Mouse (Mus musculus) MEL (cell line): ENCODE measurements around the gene Vcam1. TPM values are rescaled to one million over a fixed set of nuclear protein-coding genes. Genes with fewer than 3 reads are reported as not detected.

Experiments
- DNase-seq: peaks from one replicate; pipeline ENCODE4 v3.0.0; 2011; ENCODE audit warnings: low read depth, low spot score
- H3K27ac ChIP-seq: 2 replicates; pipeline ENCODE4 v1.5.1; 2012; ENCODE audit warnings: low read depth, mild to moderate bottlenecking, control low read depth, low read length, moderate library complexity; ENCODE audit not compliant: control insufficient read depth
- H3K27me3 ChIP-seq, 2 experiments: fragments of 150-350 bp in 1 of 2; sonication (generic) in 1 of 2; 2 replicates each; pipeline ENCODE4 v1.6.1; 2012; ENCODE audit warnings: low read length in 2 of 2, mild to moderate bottlenecking in 2 of 2, improper control_type of control experiment in 1 of 2, moderate library complexity in 1 of 2; ENCODE audit not compliant: insufficient read depth in 2 of 2, control insufficient read depth in 1 of 2
- H3K36me3 ChIP-seq, 2 experiments: 2 replicates each; pipeline ENCODE4 v1.6.1; 2012 to 2014; ENCODE audit warnings: low read length in 2 of 2, improper control_type of control experiment in 1 of 2, inconsistent platforms in 1 of 2, mild to moderate bottlenecking in 1 of 2; ENCODE audit not compliant: insufficient read depth in 2 of 2, control insufficient read depth in 1 of 2
- H3K4me1 ChIP-seq, 2 experiments: fragments of 150-350 bp in 1 of 2; sonication (generic) in 1 of 2; 2 replicates each; pipeline ENCODE4 v1.6.1; 2012; ENCODE audit warnings: low read length in 2 of 2, improper control_type of control experiment in 1 of 2, mild to moderate bottlenecking in 1 of 2; ENCODE audit not compliant: insufficient read depth in 2 of 2, control insufficient read depth in 1 of 2
- H3K4me3 ChIP-seq, 2 experiments: fragments of 150-350 bp in 1 of 2; sonication (generic) in 1 of 2; 2 replicates each; pipeline ENCODE4 v1.5.1; 2012; ENCODE audit warnings: low read depth in 2 of 2, low read length in 2 of 2, mild to moderate bottlenecking in 2 of 2, moderate library complexity in 2 of 2, control low read depth in 1 of 2, improper control_type of control experiment in 1 of 2; ENCODE audit not compliant: control insufficient read depth in 1 of 2, insufficient read depth in 1 of 2
- H3K79me2 ChIP-seq: 2 replicates; pipeline ENCODE4 v1.6.1; 2012; ENCODE audit warnings: mild to moderate bottlenecking, low read length, moderate library complexity; ENCODE audit not compliant: control insufficient read depth, poor library complexity, insufficient read depth
- H3K9ac ChIP-seq: 2 replicates; pipeline ENCODE4 v1.6.1; 2012; ENCODE audit warnings: low read depth, mild to moderate bottlenecking, control low read depth, low read length, moderate library complexity; ENCODE audit not compliant: control insufficient read depth, poor library complexity, severe bottlenecking
- H3K9me3 ChIP-seq: fragments of 150-350 bp; sonication (generic); replicated peaks from 2 replicates; pipeline ENCODE4 v1.6.1; 2012; ENCODE audit warnings: mild to moderate bottlenecking, low read length, improper control_type of control experiment, moderate library complexity; ENCODE audit not compliant: insufficient read depth
- BHLHE40 ChIP-seq: IDR thresholded peaks from 2 replicates; pipeline ENCODE4 v1.6.1; 2012; ENCODE audit warnings: low read depth, mild to moderate bottlenecking, inconsistent platforms, low read length, improper control_type of control experiment, borderline replicate concordance
- CHD2 ChIP-seq: IDR thresholded peaks from 2 replicates; pipeline ENCODE4 v1.6.1; 2011; ENCODE audit warnings: low read length, improper control_type of control experiment
- CTCF ChIP-seq, 3 experiments: IDR thresholded peaks in 2 of 3; conservative IDR thresholded peaks in 1 of 3; 2 replicates each; pipeline ENCODE4 v1.5.1; 2011 to 2012; ENCODE audit warnings: low read length in 3 of 3, low read depth in 2 of 3, mild to moderate bottlenecking in 2 of 3, improper control_type of control experiment in 1 of 3, inconsistent platforms in 1 of 3, mixed read lengths in 1 of 3, moderate library complexity in 1 of 3; ENCODE audit not compliant: control insufficient read depth in 1 of 3, insufficient read depth in 1 of 3, poor library complexity in 1 of 3, severe bottlenecking in 1 of 3
- E2F4 ChIP-seq: IDR thresholded peaks from 2 replicates; pipeline ENCODE4 v1.6.1; 2011; ENCODE audit warnings: low read depth, low read length, improper control_type of control experiment, borderline replicate concordance
- GABPA ChIP-seq: IDR thresholded peaks from 2 replicates; pipeline ENCODE4 v1.6.1; 2012; ENCODE audit warnings: low read depth, mild to moderate bottlenecking, inconsistent platforms, low read length, improper control_type of control experiment, moderate library complexity
- GATA1 ChIP-seq: IDR thresholded peaks from 2 replicates; pipeline ENCODE4 v1.6.1; 2011; ENCODE audit warnings: low read depth, low read length, improper control_type of control experiment
- MYB ChIP-seq: IDR thresholded peaks from 2 replicates; pipeline ENCODE4 v1.6.1; 2011; ENCODE audit warnings: mild to moderate bottlenecking, low read depth, low read length, improper control_type of control experiment
- NRF1 ChIP-seq: IDR thresholded peaks from 2 replicates; pipeline ENCODE4 v1.6.1; 2014; ENCODE audit warnings: low read depth, mild to moderate bottlenecking, inconsistent platforms, low read length, improper control_type of control experiment, moderate library complexity; ENCODE audit not compliant: poor library complexity, insufficient read depth, severe bottlenecking
- RAD21 ChIP-seq: IDR thresholded peaks from 2 replicates; pipeline ENCODE4 v1.6.1; 2011; ENCODE audit warnings: mild to moderate bottlenecking, low read depth, low read length, improper control_type of control experiment
- TBP ChIP-seq: IDR thresholded peaks from 2 replicates; pipeline ENCODE4 v1.8.0; 2011; ENCODE audit warnings: low read depth, low read length, improper control_type of control experiment
- USF2 ChIP-seq, 2 experiments: IDR thresholded peaks; 2 replicates each; pipeline ENCODE4 v1.6.1; 2011 to 2012; ENCODE audit warnings: improper control_type of control experiment in 2 of 2, low read length in 2 of 2, borderline replicate concordance in 1 of 2, inconsistent platforms in 1 of 2, low read depth in 1 of 2, mild to moderate bottlenecking in 1 of 2; ENCODE audit not compliant: insufficient read depth in 1 of 2
- polyA plus RNA-seq, 2 experiments: library from polyadenylated mRNA; stranded (reverse) in 1 of 2; unstranded in 1 of 2; fragments of >175 nt in 1 of 2; fragments of >200 nt in 1 of 2; gene quantifications; 2 replicates each; pipeline versions ENCODE4 v1.2.1 to v1.2.4; 2012; ENCODE audit warnings: low replicate concordance in 2 of 2, low read depth in 1 of 2; ENCODE audit not compliant: insufficient read length in 2 of 2, insufficient read depth in 1 of 2, missing spikeins in 1 of 2
- total RNA-seq: library from RNA; depleted of rRNA; stranded (reverse); fragments of 300-350 nt; gene quantifications from 2 replicates; pipeline ENCODE4 v1.2.3, GENCODE M21; 2012

Vcam1 gene
- total and polyA plus RNA-seq, 3 experiments: not detected

DNA sequence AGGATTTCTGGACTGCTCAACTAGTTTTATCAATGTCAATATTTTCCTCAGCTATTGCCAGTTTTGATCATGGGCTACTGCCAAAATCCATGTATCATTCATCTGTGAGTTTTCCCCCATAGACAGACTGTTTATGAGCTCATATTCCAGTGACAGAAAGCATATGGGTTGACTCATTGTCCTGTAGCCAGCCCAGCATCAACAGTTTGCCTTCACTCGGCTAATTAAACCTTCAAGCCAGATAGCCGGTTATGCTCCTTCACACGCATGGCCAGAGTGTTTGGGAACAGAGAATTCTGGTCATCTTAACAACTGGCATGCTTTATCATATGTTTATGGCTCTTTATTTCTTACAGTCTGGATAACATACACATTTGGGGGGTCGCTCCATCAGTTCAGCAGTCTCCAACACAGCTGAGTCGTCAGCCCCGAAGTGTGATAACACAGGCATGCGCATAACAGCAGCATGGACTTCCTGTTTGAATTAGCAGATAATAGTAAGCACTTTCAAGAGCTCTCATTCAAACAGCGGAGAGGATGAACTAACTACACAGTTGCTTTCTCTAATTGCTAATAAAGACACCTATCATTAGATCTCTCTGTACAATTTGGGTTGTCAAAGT, 49.2 kb downstream of the Vcam1 start:
- Histone ChIP-seq H3K27ac (no peak overlapping the region), H3K27me3 (peaks cover 5 to 7% of the 10 kb centered on the region in 2 experiments), H3K4me3 (no peak overlapping the region)

DNA sequence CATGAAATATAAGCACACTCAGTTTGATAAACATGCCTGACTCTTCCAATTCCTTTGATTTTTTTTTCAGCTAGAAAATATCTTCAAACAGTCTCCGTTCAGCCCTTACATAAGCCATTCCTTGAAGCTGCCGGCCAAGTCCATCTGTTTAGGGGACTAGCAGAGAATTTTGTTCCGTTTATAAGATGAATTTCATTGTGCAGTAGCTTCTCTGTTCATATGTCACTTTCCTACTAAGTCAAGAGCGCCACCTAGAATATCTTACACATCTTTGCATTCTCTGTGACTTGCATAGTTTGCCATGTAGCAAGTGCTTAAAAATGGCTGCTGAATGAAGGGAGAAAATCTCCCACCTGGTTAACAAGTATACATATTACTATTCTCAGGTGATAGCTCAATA, 51.0 kb downstream of the Vcam1 start:
- TF ChIP-seq MYB (no peak), CTCF (IDR thresholded peaks at IDR 0.05 in 2 of 3, conservative IDR thresholded peaks at IDR 0.05 in 1 of 3; ENCODE audit: control insufficient read depth in 1 of 3, insufficient read depth in 1 of 3, low read depth in 2 of 3, low read length in 3 of 3, poor library complexity in 1 of 3, severe bottlenecking in 1 of 3) (peak in 1 of 3 experiments; percentile 34; a peak in 1 of 6 replicates), CHD2 (no peak), RAD21 (peak; percentile 24)
- TF ChIP-seq, all 39 proteins: peak for 2
- H3K4me3 ChIP-seq: no peak overlapping the region
- no peaks in the 10 kb centered on the region; a peak in 1 of 4 replicates for H3K36me3 ChIP-seq

More for the DNA sequence above, 49.2 kb downstream of the Vcam1 start:
- TF ChIP-seq GATA1 (no peak), NRF1 (peak; percentile 45; the same call in 1 of the 2 replicates), BHLHE40 (no peak), E2F4 (no peak)
- H3K79me2 ChIP-seq: no peaks in the 10 kb centered on the region
- DNase-seq: peak; percentile 12
- H3K9ac ChIP-seq: no peak overlapping the region
- no peaks in the 10 kb centered on the region for H3K9me3 ChIP-seq
- no peaks in the 10 kb centered on the region; a peak in 1 of 4 replicates for H3K36me3 ChIP-seq
- H3K4me1 ChIP-seq: no peaks in the 10 kb centered on the region

GRCm38 (mm10) chr3:116076739-116077138, 52.7 kb downstream of the Vcam1 start:
- TF ChIP-seq GABPA (no peak), USF2 (IDR thresholded peaks at IDR 0.05; ENCODE audit: borderline replicate concordance in 1 of 2, insufficient read depth in 1 of 2, low read depth in 1 of 2, low read length in 2 of 2) (no peak), BHLHE40 (no peak), TBP (no peak)
- Histone ChIP-seq H3K79me2 (no peaks in the 10 kb centered on the region), H3K4me3 (no peak overlapping the region), H3K9ac (no peak overlapping the region), H3K9me3 (no peaks in the 10 kb centered on the region), H3K27me3 (peaks cover 0 to 2% of the 10 kb centered on the region in 2 experiments; a peak in 3 of 4 replicates), H3K4me1 (no peaks in the 10 kb centered on the region), H3K36me3 (no peaks in the 10 kb centered on the region; a peak in 1 of 4 replicates), H3K27ac (no peak overlapping the region)
- DNase-seq: no peak

More for the DNA sequence above, 51.0 kb downstream of the Vcam1 start:
- H3K79me2 ChIP-seq: no peaks in the 10 kb centered on the region
- H3K4me1 ChIP-seq: no peaks in the 10 kb centered on the region
- H3K9ac ChIP-seq: no peak overlapping the region
- H3K27ac ChIP-seq: no peak overlapping the region
- peak; percentile 11 for DNase-seq
- no peaks in the 10 kb centered on the region for H3K9me3 ChIP-seq
- peaks cover 2 to 4% of the 10 kb centered on the region in 2 experiments; a peak in 3 of 4 replicates for H3K27me3 ChIP-seq
